Mouse (Mus musculus): ENCODE measurements around the gene Uba7. TPM values are rescaled to one million over a fixed set of nuclear protein-coding genes. Genes with fewer than 3 reads are reported as not detected.

The Uba7 gene
- polyA plus RNA-seq, 1 experiment: 0.51 TPM

- H3K79me2 ChIP-seq (ENCODE audit: control insufficient read depth, insufficient read depth): no peaks in the 10 kb centered on the region
- no peak overlapping the region for H3ac ChIP-seq (ENCODE audit: control insufficient read depth, insufficient read length, low read depth)
- H3K4me3 ChIP-seq (ENCODE audit: insufficient read depth, poor library complexity, severe bottlenecking): no peak overlapping the region
- no peaks in the 10 kb centered on the region for H3K79me3 ChIP-seq (ENCODE audit: low read depth)
- H3K36me3 ChIP-seq (ENCODE audit: control insufficient read depth, insufficient read depth): peaks cover 17% of the 10 kb centered on the region
- TF ChIP-seq CEBPB (IDR thresholded peaks at IDR 0.05; ENCODE audit: low read depth): no peak
- TF ChIP-seq MYOG (IDR thresholded peaks at IDR 0.05; ENCODE audit: control insufficient read depth, extremely low read depth, insufficient read length): no peak
- TF ChIP-seq MAX (IDR thresholded peaks at IDR 0.05): no peak
- TF ChIP-seq USF1 (IDR thresholded peaks at IDR 0.05; ENCODE audit: low read depth): no peak
- no peak for TF ChIP-seq FOSL1 (IDR thresholded peaks at IDR 0.05; ENCODE audit: insufficient read depth, low read length, poor library complexity, severe bottlenecking)
- TF ChIP-seq MYOD1 (IDR thresholded peaks at IDR 0.05; ENCODE audit: control insufficient read depth, insufficient read length, low read depth): no peak
- TF ChIP-seq CTCF (IDR thresholded peaks at IDR 0.05; ENCODE audit: control insufficient read depth, insufficient read depth, insufficient read length): no peak
- H3K27me3 ChIP-seq (ENCODE audit: control insufficient read depth, insufficient read depth, insufficient read length): no peaks in the 10 kb centered on the region
These were observed 52.6 kb downstream of the Uba7 start for GRCm38 (mm10) chr9:108027867-108028266.

DNA sequence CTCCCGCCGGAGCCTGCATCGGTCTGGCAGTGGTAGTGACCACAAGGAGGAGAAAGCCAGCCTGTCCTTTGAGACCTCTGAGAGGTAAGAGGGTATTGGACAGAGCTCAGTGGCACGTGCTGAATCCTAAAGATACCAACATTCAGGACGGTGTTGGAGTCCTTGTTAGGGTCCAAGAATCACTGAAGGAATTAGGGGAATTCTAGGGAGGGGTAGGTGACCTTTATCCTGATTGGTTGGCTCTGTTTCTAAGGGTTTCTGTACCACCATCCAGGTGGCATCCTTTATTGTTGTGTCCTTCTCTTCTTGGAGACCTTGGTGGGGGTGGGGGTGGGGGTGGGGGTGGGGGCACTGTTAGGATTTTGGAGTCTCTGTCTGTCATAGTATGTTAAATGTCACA, 56.8 kb downstream of the Uba7 start:
- no peak for TF ChIP-seq MYOG (IDR thresholded peaks at IDR 0.05; ENCODE audit: control insufficient read depth, extremely low read depth, insufficient read length)
- no peak for TF ChIP-seq CEBPB (IDR thresholded peaks at IDR 0.05; ENCODE audit: low read depth)
- no peak for TF ChIP-seq CTCF (IDR thresholded peaks at IDR 0.05; ENCODE audit: control insufficient read depth, insufficient read depth, insufficient read length)
- no peak for TF ChIP-seq MAX (IDR thresholded peaks at IDR 0.05)
- TF ChIP-seq MYOD1 (IDR thresholded peaks at IDR 0.05; ENCODE audit: control insufficient read depth, insufficient read length, low read depth): no peak
- no peak for TF ChIP-seq FOSL1 (IDR thresholded peaks at IDR 0.05; ENCODE audit: insufficient read depth, low read length, poor library complexity, severe bottlenecking)
- TF ChIP-seq USF1 (IDR thresholded peaks at IDR 0.05; ENCODE audit: low read depth): no peak
- H3K79me2 ChIP-seq (ENCODE audit: control insufficient read depth, insufficient read depth): no peaks in the 10 kb centered on the region
- H3K4me3 ChIP-seq (ENCODE audit: insufficient read depth, poor library complexity, severe bottlenecking): no peak overlapping the region
- peaks cover 2% of the 10 kb centered on the region for H3K36me3 ChIP-seq (ENCODE audit: control insufficient read depth, insufficient read depth)
- no peaks in the 10 kb centered on the region for H3K79me3 ChIP-seq (ENCODE audit: low read depth)
- no peak overlapping the region for H3ac ChIP-seq (ENCODE audit: control insufficient read depth, insufficient read length, low read depth)
- no peaks in the 10 kb centered on the region for H3K27me3 ChIP-seq (ENCODE audit: control insufficient read depth, insufficient read depth, insufficient read length)

Other genes starting within 250 kb of the Uba7 start
- gene Rbm5, start 204.5 kb upstream of the Uba7 start, polyA plus RNA-seq (2012; fragmentation: generic; extraction: Trizol): 29.8 TPM
- gene Rbm6, start 102.3 kb upstream of the Uba7 start, polyA plus RNA-seq (2012; fragmentation: generic; extraction: Trizol): 12.9 TPM
- 7.7 TPM for gene Mon1a, start 87.4 kb upstream of the Uba7 start, polyA plus RNA-seq (2012; fragmentation: generic; extraction: Trizol)
- gene Mst1r, start 68.6 kb upstream of the Uba7 start, polyA plus RNA-seq (2012; fragmentation: generic; extraction: Trizol): 0.02 TPM
- not detected for gene Actl11, start 47.0 kb upstream of the Uba7 start, polyA plus RNA-seq (2012; fragmentation: generic; extraction: Trizol)
- gene Camkv, start 39.8 kb upstream of the Uba7 start, polyA plus RNA-seq (2012; fragmentation: generic; extraction: Trizol): 0.07 TPM
- gene Traip, start 25.4 kb upstream of the Uba7 start, polyA plus RNA-seq (2012; fragmentation: generic; extraction: Trizol): 18.5 TPM
- gene Gm20661, start 7.6 kb downstream of the Uba7 start, polyA plus RNA-seq (2012; fragmentation: generic; extraction: Trizol): not detected
- 1.8 TPM for gene Inka1, start 10.4 kb downstream of the Uba7 start, polyA plus RNA-seq (2012; fragmentation: generic; extraction: Trizol)
- gene Cdhr4, start 17.0 kb downstream of the Uba7 start, polyA plus RNA-seq (2012; fragmentation: generic; extraction: Trizol): not detected
- 0.20 TPM for gene Gm20662, start 20.8 kb downstream of the Uba7 start, polyA plus RNA-seq (2012; fragmentation: generic; extraction: Trizol)
- 30.8 TPM for gene Ip6k1, start 27.0 kb downstream of the Uba7 start, polyA plus RNA-seq (2012; fragmentation: generic; extraction: Trizol)
- 23.5 TPM for gene Gmppb, start 73.7 kb downstream of the Uba7 start, polyA plus RNA-seq (2012; fragmentation: generic; extraction: Trizol)
- 1.9 TPM for gene Amigo3, start 77.7 kb downstream of the Uba7 start, polyA plus RNA-seq (2012; fragmentation: generic; extraction: Trizol)
- 0.09 TPM for gene Mst1, start 104.9 kb downstream of the Uba7 start, polyA plus RNA-seq (2012; fragmentation: generic; extraction: Trizol)
- 15.4 TPM for gene Rnf123, start 107.8 kb downstream of the Uba7 start, polyA plus RNA-seq (2012; fragmentation: generic; extraction: Trizol)
- 49.1 TPM for gene Apeh, start 119.1 kb downstream of the Uba7 start, polyA plus RNA-seq (2012; fragmentation: generic; extraction: Trizol)
- gene Bsn, start 214.9 kb downstream of the Uba7 start, polyA plus RNA-seq (2012; fragmentation: generic; extraction: Trizol): 0.85 TPM